Mouse (Mus musculus) spleen, adult 12 weeks (tissue): ENCODE data around the gene Vwa8.

Experiments
- DNase-seq: peaks from one replicate; pipeline ENCODE4 v3.0.0; 2022; ENCODE audit warnings: low spot score

The Vwa8 gene

DNA sequence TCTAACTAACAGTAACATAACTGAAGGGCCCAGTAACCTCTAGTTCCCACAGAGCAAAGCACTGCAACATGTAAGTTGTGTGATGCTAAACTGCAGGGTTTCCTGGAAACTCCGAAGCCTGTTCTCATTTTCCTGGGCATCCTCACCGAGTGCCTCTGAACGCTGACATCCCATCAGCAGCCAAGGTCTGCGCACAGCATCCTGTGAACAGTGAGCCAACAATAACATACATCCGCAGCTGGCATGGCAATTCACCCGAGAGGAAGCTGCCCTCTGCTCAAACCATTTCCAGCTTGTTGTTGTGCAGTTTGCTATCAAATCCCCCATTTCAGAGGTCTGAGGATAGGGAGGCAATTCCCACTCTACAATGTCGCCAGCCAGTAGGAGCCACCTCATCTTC lies 334.4 kb downstream of the Vwa8 start:
- DNase-seq: no peak

DNA sequence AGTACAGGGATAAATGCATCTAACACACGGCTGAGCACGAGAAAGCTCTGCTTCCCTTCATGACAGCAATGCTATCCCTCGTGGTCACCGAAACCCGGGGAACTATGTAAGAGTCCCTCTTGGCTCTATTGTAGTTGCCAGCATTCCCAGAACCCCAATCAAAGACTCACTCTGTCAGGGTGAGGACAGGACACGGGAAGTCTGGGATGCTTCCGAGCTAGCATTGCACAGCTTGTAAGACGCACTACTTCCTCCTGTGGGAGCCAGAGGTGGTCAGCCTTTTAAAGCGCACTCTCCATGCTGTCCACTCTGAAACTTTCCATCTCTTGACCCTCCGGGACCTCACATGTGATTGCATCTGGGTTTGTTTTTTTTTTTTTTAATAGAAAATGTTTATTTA lies 335.2 kb downstream of the Vwa8 start:
- no peak for DNase-seq

DNA sequence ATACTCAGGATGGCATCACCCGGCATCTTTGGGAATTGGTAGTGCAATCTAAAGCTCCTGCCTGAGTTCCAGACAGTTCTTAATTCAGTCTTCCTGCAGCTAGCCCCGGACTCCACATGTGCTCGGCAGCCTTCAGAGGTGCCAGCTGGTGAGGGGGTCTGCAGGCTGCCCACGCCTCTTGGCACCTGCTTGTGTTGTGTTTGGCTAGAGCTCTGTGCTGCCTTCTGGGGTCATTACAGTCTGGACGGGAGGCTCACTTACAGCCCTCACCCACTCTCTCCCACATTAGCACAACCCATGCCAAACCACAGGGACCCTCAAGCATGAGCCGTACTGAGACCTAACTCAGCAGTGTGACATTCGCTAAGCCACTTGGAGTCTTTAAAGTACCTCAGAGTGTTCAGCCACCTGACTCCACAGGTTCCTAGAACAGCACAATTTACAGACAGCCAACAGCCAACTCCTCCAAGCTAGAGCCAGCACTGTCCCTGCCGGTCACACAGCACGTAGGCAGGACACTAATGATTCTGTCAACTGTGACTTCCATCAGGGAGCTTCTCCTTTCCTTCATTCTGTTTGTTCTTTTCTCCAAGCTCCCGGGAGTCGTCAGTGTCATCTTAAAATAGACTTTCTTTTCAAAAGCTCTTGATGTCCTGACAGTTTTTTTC lies 336.3 kb downstream of the Vwa8 start:
- no peak for DNase-seq

DNA sequence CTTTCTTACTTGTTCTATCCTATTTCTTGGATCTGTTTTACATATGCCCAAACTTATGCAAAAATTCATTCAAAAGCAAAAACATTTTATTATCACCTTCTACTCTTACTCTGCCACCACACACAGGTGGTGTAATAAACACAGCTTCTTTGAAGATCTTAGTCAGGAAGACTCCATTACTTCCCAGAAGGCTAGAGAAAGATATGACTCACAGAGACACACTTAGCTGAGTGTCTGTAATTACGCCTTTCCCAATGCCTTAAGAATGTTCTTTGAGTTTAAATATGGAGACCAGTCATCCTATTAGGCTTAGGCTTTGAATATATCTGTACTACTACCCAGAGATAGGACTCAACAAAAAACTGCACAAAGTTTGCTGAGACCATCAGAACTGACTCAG lies 338.1 kb downstream of the Vwa8 start:
- DNase-seq: no peak

DNA sequence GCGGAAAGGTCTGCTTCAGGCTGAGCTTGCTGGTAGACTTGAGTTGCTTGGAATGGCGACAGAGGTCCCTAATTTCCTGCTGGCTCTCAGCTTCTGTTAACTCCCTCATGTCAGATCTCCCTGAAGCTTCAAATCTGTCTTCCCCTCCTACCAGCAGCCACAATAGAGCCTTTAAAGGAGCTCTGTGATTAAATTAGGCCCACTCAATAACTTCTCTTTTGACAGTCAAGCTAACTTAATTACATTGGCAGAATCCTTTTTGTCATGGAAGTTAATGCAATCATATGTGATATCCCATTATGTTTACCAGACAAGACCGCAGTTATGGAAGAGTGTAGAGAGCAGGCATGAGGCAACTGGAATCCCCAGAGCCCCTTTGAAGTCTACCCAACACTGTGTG lies 347.9 kb downstream of the Vwa8 start:
- no peak for DNase-seq

DNA sequence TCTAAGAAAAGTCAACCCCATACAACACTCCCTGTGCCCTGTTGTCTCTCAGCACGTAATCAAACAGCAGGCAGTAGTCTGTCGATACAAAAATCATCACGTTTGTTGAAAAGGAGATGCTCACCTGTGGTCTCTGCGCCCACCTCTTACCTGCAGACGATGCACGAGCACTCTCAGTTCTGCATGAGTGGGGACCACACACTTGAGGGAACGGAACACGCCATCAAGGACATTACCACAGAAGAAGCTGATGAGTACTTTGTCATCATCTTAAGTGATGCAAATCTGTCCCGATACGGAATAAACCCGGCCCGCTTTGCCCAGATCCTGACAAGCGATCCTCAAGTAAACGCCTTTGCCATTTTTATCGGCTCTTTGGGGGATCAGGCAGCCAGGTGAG lies 349.2 kb downstream of the Vwa8 start:
- DNase-seq: no peak

DNA sequence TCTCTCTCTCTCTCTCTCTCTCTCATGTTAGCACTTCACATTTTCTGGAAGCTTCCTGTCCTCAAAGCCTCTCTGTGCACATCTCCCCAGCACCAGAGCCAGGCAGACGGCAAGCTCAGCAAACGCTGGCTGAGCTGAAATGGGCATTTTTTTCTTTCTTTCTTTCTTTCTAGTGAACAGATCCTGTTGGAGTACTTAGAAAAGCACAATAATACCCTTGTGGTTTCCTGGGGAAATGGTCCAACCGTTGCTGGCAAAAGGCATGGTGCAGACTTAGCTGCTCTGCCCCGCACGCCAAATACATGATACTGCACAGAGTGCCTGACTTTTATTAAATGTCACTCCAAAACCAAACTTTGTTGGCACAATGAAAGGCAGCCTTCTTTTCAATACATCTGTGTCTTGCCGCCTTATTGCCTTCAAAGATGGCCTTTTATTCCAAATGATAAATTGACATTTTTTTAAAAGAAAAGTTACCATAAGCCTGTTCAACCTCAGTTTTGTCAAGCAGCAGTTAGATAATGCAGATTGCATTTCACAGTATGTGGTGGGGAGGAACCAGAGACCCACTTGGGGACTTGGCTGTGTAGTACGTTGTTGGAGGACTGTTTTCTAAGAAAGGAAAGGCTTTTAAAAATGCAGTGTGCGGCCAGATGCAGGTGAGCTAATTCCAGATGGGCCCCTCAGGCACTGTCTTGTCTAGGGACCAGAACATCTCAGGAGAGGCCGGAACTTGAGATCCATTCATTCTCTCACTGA lies 351.5 kb downstream of the Vwa8 start:
- no peak for DNase-seq

DNA sequence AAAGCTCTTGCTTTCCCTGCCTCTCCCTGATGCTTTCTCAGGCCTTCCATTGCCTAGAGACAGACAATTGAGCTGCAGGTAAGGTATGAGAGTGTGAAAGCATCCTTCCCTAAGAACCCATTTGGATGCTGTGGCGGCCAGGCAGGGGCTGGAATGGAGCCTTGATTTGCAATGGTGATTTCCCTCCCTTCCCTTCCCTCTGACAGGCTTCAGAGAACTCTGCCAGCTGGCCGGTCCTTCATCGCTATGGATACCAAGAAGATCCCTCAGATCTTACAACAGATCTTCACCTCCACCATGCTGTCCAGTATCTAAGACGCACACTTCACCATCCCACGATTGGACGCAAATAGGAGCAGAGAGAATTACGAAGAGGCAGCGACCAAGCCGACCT lies 352.0 kb downstream of the Vwa8 start:
- DNase-seq: no peak

DNA sequence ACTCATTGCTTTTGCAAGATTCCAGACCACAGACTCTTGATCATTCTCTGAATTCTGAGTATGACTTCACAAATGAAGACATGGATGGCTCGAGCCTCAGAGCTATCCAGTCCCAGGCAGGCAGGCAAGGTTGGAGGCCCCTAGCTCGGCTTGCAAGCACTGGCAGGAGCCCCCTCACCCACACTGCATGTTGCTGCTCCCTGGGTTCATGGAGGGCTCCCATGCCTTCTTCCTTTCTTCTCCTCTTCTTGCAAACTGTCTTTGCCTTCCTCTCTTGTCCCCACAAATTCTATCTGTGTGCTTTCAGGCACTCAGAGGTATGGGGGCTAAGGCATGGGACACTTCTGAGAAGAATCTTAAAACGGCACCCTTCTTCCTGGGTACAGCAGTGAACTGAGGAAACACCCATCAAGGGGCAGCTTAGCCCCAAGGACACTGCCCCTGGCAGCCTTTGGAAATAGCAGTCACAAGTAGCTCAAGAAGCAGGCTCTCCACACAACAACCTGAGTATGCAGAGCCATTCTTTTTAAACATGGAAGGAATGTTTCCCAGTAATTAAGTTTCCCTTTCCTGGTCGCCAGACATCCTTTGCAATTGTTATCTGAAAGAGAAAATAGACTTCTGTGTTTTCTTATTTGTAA lies 354.0 kb downstream of the Vwa8 start:
- DNase-seq: no peak

DNA sequence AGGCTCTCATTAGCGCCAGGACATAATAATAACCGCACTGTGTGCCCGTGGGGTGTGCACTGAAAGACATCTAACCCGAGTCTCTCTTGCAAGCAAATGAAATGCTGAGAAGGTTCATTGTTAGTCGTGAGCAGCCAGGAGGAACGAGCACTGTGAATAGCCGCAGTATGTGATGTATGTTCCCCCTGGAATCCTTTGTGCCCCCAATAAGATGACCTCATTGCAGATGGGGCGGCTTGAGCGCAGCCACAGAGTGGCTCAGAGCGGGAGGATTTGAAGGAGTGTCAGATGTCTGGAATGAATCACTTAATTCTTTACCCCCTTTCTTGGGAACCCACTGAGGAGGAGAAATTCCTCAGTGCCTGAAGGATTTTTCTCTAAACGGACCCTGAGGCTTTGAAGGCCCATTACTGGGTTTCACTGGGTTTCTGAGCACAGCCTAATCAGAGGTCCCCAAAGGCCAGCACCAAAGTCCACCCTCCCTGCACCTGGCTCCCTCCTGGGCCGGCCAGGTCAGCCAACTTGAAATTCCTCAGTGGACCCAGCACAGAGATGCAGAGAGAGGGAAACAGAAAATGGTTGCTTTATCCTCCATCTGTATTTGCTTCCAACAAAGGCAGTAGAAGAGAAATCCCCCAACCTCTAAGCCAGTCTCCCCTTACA lies 354.8 kb downstream of the Vwa8 start:
- DNase-seq: no peak

DNA sequence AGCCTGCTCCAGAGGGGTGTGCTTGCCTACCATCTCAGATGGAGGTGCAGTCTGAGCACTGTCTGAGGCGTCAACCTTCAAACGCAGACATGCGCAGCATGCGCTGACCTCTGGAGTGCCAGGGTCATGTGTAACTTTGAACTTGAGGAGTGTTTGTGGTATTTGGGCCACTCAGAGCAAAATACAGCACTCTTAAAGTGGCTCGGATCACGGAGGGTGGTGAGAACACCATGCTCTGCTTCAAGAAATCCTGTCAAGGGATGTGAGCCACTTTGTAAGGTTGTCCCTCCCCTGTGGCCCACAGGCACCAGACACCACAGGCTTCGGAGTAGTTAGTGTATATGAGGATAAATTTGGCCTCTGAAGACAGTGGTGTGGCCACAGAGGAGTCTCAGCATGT lies 356.0 kb downstream of the Vwa8 start:
- DNase-seq: no peak

DNA sequence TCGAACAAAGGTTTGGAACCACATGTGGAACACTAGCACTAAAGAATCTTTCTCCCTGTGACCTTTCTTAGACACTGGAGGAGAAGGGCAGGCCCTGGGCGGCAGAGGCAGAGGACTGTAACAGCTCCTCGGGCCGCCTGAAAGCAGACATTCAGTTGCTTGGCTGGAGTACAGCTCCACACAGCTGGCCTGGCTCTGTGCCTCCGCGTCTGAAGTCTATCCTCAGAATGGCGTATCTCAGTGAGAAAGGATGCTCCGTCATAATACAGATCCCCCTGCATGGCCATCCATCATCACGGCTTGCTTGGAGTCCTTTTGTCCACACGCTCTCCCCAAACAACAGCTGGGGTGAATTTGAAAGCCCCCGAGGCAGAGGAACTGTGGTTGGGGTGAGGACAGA lies 357.4 kb downstream of the Vwa8 start:
- no peak for DNase-seq

DNA sequence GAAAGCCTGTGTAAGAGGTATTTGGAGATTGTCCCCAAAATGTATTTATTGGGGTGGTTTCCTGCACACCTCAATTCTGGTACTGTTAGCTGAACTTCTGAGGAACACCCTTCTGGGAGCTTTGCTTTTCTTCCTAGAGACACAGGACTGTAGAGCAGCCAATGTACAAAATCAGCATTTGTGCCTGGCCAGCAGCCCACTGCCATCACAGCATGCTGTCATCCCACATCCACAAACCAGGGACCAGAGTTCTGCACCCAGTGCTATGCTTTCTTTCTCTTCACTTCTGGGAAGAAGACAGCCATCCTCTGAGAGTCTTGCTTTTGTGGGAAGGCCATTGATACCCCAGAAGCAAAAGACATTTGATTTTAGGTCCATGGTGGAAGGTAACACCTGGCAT lies 359.6 kb downstream of the Vwa8 start:
- no peak for DNase-seq

DNA sequence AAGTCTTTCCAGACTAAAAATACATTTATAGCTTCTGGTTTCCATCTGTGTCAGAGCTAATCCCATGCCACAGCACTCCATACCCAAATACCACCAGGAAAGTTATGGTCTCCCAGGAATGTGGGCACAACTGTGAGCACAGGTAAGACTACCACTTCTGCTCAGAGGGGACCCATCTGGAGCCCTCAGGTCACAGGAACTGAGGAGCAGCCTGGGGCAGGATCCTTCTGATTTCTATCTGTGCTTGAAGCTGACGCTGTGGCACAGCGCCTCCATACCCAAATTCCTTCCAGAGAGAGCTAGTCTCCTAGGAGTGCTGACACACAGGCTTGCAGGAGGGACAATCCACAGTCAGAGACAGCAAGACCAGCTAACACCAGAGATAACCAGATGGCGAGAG lies 361.0 kb downstream of the Vwa8 start:
- no peak for DNase-seq

DNA sequence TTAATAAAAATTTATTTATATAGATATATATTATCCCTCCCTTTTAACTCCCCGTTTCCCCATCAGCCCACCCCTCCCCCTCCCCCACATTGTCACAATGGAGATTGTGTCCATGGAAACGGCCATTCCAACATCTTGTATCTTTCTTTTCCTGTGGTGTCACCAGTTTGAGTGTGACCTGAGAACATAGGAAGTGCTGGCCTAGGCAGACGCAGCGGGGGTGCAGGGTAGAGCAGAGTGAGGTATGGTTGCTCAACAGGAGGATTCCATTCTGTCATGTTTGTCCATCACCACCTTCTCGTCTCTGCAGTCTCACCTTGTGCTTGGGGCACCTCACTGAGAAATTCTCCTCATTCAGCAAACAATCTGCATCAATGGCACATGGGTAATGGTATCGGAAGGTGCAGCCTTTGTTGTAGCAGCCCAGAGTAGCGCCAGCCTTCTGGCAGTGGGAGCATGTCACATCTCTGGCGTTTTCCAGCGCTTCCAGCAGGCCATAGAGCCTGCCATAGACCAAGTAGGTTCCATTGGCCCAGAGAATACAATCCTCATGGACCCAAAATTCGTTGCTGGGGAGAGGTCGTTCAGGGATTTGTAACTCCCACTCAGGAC lies 363.6 kb downstream of the Vwa8 start:
- no peak for DNase-seq

DNA sequence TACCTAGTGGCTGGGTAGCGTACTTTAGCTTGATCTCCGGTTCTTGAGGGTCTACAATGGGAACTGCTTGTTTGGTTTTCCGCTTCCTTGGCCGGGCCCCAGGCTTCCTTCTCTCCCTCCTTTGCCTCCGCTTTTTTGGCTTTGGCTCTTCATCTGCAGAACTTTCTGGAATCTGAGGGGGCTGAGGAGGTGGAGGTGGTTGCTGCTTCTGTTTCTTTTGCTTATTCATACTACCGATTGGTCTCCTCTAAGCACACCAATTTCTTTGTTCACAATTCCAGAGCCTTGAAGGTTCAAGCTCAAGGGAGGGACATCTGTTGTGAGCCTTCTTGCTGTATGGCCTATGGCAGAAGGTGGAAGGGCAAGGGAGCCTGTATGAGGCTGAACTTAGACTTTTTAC lies 365.3 kb downstream of the Vwa8 start:
- DNase-seq: no peak

DNA sequence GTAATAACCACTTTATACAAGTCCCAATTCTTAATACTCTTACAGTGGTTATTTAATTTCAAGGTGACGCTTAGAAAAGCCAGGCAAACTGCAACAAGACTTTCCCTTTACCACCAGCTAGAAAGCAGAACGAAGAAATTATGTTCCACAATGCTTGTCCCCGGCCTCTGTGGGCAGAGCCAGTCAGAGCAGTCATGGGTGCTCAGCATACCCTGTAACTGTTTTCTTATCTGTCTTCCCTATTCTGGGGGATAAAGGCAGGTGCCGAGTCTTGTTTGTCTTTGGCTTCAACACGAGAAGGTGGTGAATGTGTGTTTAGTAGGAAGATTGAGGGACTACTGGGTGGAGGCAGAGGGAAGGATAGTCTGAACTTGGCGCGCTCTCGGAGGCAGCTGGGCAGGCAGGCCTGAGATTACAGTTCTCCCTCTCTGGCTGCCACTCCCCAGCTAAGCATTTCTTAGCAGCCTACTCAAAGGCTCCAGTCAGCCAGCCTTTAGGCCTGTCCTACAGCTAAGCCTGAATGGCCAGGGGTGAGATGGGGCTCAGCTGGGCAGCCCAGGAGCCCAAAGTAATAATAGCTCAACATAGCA lies 365.9 kb downstream of the Vwa8 start:
- DNase-seq: no peak

DNA sequence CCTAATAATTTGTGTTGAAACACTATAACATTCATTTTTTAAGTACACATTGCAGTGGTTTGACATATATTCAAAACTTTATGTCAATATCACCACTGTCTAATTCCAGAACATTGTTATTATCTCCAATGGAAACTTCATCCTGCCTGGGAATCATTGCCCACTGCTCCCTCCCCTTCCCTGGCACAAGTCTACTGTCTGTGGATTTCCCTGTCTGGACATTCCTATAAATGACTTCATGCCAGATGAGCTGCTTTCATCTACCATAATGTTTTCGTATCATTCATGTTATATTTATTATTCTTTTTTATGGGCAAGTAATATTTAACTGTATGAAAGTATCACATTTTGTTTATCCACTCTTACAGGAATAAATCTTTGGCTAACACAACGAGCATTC lies 367.5 kb downstream of the Vwa8 start:
- DNase-seq: no peak

DNA sequence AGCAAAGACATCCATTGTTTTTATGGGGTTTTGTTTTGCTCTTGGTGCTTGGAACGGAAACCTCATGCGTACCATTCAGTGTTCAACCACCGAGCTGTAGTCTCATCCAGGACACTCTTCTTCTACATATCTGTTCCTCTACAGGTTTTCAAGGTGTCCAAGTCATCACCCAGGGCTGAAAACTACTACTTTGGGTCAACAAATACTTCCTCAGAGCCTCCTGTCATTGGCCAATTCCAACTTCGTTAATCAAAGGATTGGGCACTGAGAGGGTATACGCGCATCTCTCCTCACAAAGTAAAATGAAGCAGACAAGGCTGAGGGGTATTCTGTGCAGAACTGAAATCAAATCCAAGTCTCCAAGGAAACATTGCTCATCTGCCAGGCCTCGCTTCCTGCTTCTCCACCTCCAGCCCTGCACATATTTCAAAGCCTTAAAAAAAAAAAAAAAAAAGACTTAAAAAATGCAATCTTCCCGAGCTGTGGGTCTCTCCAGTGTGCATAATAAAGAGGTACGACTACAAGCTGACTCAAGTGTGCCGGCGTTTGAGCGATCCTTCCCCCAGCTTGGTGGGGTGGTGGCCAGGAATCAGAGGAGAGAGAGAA lies 374.7 kb downstream of the Vwa8 start:
- DNase-seq: no peak

DNA sequence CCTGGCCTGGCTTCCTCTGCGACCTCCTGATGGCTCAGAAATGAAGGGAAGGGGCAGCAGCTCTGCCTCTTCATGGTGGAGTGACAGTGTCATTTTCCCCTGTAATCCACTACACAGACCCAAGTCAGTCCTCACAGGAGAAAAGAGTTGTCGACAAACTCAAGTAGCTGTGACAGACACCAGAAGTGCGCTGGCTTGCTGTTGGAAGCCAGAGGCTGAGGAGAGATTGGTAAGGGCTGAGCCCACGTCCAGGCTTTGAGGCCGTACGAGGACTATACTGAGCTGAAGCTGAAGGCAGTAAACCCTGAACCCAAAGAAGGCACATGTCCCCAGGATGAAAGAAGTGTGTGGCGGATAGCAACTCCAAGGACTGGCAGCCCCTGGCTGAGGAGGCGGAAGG lies 376.6 kb downstream of the Vwa8 start:
- no peak for DNase-seq

DNA sequence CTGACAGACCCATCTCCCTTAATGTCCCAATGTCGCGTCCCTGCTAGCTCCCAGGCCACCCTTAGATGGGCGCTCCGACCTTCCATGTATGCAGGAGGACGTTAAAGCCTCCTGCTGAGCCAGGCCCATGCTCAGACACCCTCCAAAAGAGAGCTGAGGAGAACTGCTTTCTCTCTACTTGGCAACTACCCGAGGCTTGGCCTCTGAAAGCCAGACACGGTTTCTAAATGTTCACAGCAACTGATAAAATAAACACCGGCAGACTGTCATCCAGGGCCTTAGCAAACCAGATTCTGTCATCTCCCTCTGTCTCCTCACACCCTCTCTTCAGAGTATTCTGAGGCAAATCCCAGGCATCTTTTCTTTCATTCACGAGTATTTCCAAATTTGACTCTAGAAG lies 377.2 kb downstream of the Vwa8 start:
- no peak for DNase-seq

DNA sequence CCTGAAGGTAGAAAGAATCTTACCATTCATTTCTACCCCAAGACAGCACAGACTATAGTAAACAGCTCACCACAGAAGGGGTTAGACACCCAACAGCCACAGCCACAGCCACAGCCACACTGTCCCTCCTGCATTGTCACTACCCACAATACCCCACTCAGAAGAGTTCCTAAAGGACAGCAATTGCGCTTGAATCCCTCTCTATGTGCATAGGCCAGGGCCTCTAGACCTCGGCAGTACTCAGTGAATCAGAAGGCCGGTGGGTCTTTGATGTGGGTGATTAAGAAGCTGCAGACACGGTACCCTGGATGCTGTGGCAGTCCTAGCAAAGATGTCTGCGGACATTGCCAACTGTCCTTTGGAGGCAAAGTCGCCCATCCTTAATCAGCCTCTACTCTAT lies 377.9 kb downstream of the Vwa8 start:
- DNase-seq: no peak
